Mouse (Mus musculus) cerebellum, adult 9-10 months (tissue): ENCODE measurements around the gene Ak2.
A peak's percentile ranks its signal among the peaks of the same experiment; 100 is the strongest.

Experiments
- DNase-seq: peaks from one replicate; pipeline ENCODE4 v3.0.0; 2022

Ak2 gene

GRCm38 (mm10) chr4:128991500-128992008, at the start of gene Ak2:
Gene Ak2, plus strand, starts transcription at chr4:128991958.
- no peak for DNase-seq

GRCm38 (mm10) chr4:128942346-128942745, 49.4 kb upstream of the Ak2 start:
- no peak for DNase-seq

- DNase-seq: no peak
These were observed 45.0 kb upstream of the Ak2 start for GRCm38 (mm10) chr4:128946736-128947135.

- DNase-seq: no peak
These were observed 44.3 kb upstream of the Ak2 start for GRCm38 (mm10) chr4:128947326-128947933.

GRCm38 (mm10) chr4:128948137-128948674, 43.6 kb upstream of the Ak2 start:
- peak; percentile 72 for DNase-seq

- no peak for DNase-seq
These were observed 42.2 kb upstream of the Ak2 start for GRCm38 (mm10) chr4:128949470-128950005.

GRCm38 (mm10) chr4:128950461-128950860, 41.3 kb upstream of the Ak2 start:
- peak; percentile 42 for DNase-seq

- DNase-seq: no peak
These were observed 37.9 kb upstream of the Ak2 start for GRCm38 (mm10) chr4:128953851-128954250.

GRCm38 (mm10) chr4:128957155-128957911, 34.4 kb upstream of the Ak2 start:
- peak; percentile 54 for DNase-seq

- no peak for DNase-seq
These were observed 33.6 kb upstream of the Ak2 start for GRCm38 (mm10) chr4:128958156-128958555.

GRCm38 (mm10) chr4:128958849-128959248, 32.9 kb upstream of the Ak2 start:
- DNase-seq: no peak

GRCm38 (mm10) chr4:128959676-128960075, 32.1 kb upstream of the Ak2 start:
- no peak for DNase-seq

GRCm38 (mm10) chr4:128961301-128962028, 30.3 kb upstream of the Ak2 start:
- no peak for DNase-seq

GRCm38 (mm10) chr4:128962029-128962925, 29.5 kb upstream of the Ak2 start, which contains the start of gene Azin2:
Gene Azin2, minus strand, starts transcription at chr4:128962442.
- peak; percentile 93 for DNase-seq

GRCm38 (mm10) chr4:128962926-128963290, 28.9 kb upstream of the Ak2 start:
- DNase-seq: no peak

GRCm38 (mm10) chr4:128966751-128967150, 25.0 kb upstream of the Ak2 start:
- DNase-seq: no peak

- DNase-seq: no peak
These were observed 22.7 kb upstream of the Ak2 start for GRCm38 (mm10) chr4:128969081-128969480.

GRCm38 (mm10) chr4:128969607-128970416, 21.9 kb upstream of the Ak2 start:
- no peak for DNase-seq

- no peak for DNase-seq
These were observed 21.3 kb upstream of the Ak2 start for GRCm38 (mm10) chr4:128970417-128970807.

- peak; percentile 82 for DNase-seq
These were observed 20.6 kb upstream of the Ak2 start for GRCm38 (mm10) chr4:128971065-128971694.

GRCm38 (mm10) chr4:128974677-128975076, 17.1 kb upstream of the Ak2 start:
- DNase-seq: no peak
